Mouse (Mus musculus) embryonic facial prominence, embryonic 11.5 days (tissue): ENCODE results near the gene Olfr281. TPM values are rescaled to one million over a fixed set of nuclear protein-coding genes. Genes with fewer than 3 reads are reported as not detected.
"Not testable (repeated sequence)": the region's sequence is repeated elsewhere in the genome, so short reads cannot be mapped to it uniquely, and the experiment has no call there.

ENCODE experiments used
- ATAC-seq: fragments of 200-750 bp; cut with Nextera tagmentation; replicated peaks from 2 replicates; pipeline ENCODE4 v1.8.0; 2017; ENCODE audit warnings: low read depth; ENCODE audit not compliant: insufficient number of reproducible peaks, low FRiP score, low TSS enrichment
- DNase-seq: peaks from one replicate; pipeline ENCODE4 v3.0.0-alpha.2; 2015; ENCODE audit warnings: low spot score
- H3K27ac ChIP-seq: fragments of 300-500 bp; sonication (generic); replicated peaks from 2 replicates; pipeline ENCODE4 v1.5.1; 2014; ENCODE audit warnings: mild to moderate bottlenecking, low read depth, low read length, control low read depth
- H3K27me3 ChIP-seq: fragments of 300-500 bp; sonication (generic); 2 replicates; pipeline ENCODE4 v1.6.1; 2014; ENCODE audit warnings: mild to moderate bottlenecking, low read length, moderate library complexity, mixed read lengths; ENCODE audit not compliant: control insufficient read depth, insufficient read depth
- H3K36me3 ChIP-seq: fragments of 300-500 bp; sonication (generic); replicated peaks from 2 replicates; pipeline ENCODE4 v1.6.1; 2014; ENCODE audit warnings: low read depth, mild to moderate bottlenecking, low read length, moderate library complexity, mixed read lengths; ENCODE audit not compliant: control insufficient read depth, insufficient read depth
- H3K4me1 ChIP-seq: fragments of 300-500 bp; sonication (generic); 2 replicates; pipeline ENCODE4 v1.6.1; 2014; ENCODE audit warnings: low read length, mixed read lengths; ENCODE audit not compliant: control insufficient read depth, insufficient read depth
- H3K4me2 ChIP-seq: fragments of 300-500 bp; sonication (generic); 2 replicates; pipeline ENCODE4 v1.6.1; 2014; ENCODE audit warnings: low read depth, mild to moderate bottlenecking, control low read depth, low read length, moderate library complexity
- H3K4me3 ChIP-seq: fragments of 300-500 bp; sonication (generic); 2 replicates; pipeline ENCODE4 v1.5.1; 2014; ENCODE audit warnings: low read depth, low read length, control low read depth
- H3K9ac ChIP-seq: fragments of 300-500 bp; sonication (generic); replicated peaks from 2 replicates; pipeline ENCODE4 v1.6.1; 2014; ENCODE audit warnings: mild to moderate bottlenecking, control low read depth, low read length
- H3K9me3 ChIP-seq: fragments of 300-500 bp; sonication (generic); replicated peaks from 2 replicates; pipeline ENCODE4 v1.6.1; 2016; ENCODE audit warnings: mild to moderate bottlenecking, low read length, inconsistent platforms, mixed read lengths; ENCODE audit not compliant: control insufficient read depth
- WGBS: fragments of 180-500 bp; shearing (Covaris S2); extraction: QIAGEN DNeasy Blood & Tissue Kit; methylation state at CpG from one replicate; pipeline ENCODE4 v1.1.7; 2014; 5-methylcytosine and 5-hydroxymethylcytosine counted together
- polyA plus RNA-seq: library from polyadenylated mRNA; unstranded; fragments of >200 nt; fragmentation: Nextera tagmentation; extraction: Ambion mirVana; gene quantifications from 2 replicates; pipeline ENCODE4 v1.2.1, GENCODE M21; 2014

Olfr281 gene
- not detected in 2 replicates for polyA plus RNA-seq

- ATAC-seq (no peak), DNase-seq (no peak)
- H3K27ac ChIP-seq, result no peak within 1 kb of the TSS
- no peak within 1 kb of the TSS for H3K4me2 ChIP-seq
- no peaks in the 10 kb centered on the region for H3K36me3 ChIP-seq
- H3K4me3 ChIP-seq, result no peak within 1 kb of the TSS
- 90% methylated on average over 7 of the region's 7 CpGs for WGBS
- H3K4me1 ChIP-seq, result no peaks in the 10 kb centered on the region
- no peaks in the 10 kb centered on the region for H3K9me3 ChIP-seq
- no peak within 1 kb of the TSS for H3K9ac ChIP-seq
- H3K27me3 ChIP-seq, result no peaks in the 10 kb centered on the region
These were observed at the start of gene Olfr281 for GRCm38 (mm10) chr15:98452288-98452687. Gene Olfr281, plus strand, starts transcription at chr15:98452588.

- no peaks in the 10 kb centered on the region for H3K36me3 ChIP-seq
- no peak overlapping the region for H3K4me3 ChIP-seq
- no peaks in the 10 kb centered on the region for H3K4me1 ChIP-seq
- no peaks in the 10 kb centered on the region for H3K9me3 ChIP-seq
- H3K9ac ChIP-seq, result no peak overlapping the region
- ATAC-seq (no peak), DNase-seq (peak; percentile 9)
- no peaks in the 10 kb centered on the region for H3K27me3 ChIP-seq
- no peak overlapping the region for H3K27ac ChIP-seq
- 69% methylated on average over 17 of the region's 17 CpGs for WGBS
- no peak overlapping the region for H3K4me2 ChIP-seq
These were observed 43.9 kb upstream of the Olfr281 start for GRCm38 (mm10) chr15:98408406-98409060.

GRCm38 (mm10) chr15:98409635-98410034 lies 42.8 kb upstream of the Olfr281 start:
- Histone ChIP-seq H3K27me3 (no peaks in the 10 kb centered on the region), H3K36me3 (no peaks in the 10 kb centered on the region), H3K27ac (no peak overlapping the region), H3K4me2 (no peak overlapping the region), H3K9me3 (no peaks in the 10 kb centered on the region), H3K4me3 (no peak overlapping the region), H3K9ac (no peak overlapping the region), H3K4me1 (no peaks in the 10 kb centered on the region)
- WGBS, result 88% methylated on average over 2 of the region's 2 CpGs
- DNase-seq, result no peak
- no peak for ATAC-seq

- DNase-seq (no peak), ATAC-seq (no peak)
- Histone ChIP-seq H3K27me3 (no peaks in the 10 kb centered on the region), H3K4me2 (no peak overlapping the region), H3K4me3 (no peak overlapping the region), H3K4me1 (no peaks in the 10 kb centered on the region), H3K9me3 (no peaks in the 10 kb centered on the region), H3K9ac (no peak overlapping the region), H3K27ac (no peak overlapping the region), H3K36me3 (no peaks in the 10 kb centered on the region)
- 94% methylated on average over 9 of the region's 9 CpGs for WGBS
These were observed 42.1 kb upstream of the Olfr281 start for GRCm38 (mm10) chr15:98410249-98410648.

DNA sequence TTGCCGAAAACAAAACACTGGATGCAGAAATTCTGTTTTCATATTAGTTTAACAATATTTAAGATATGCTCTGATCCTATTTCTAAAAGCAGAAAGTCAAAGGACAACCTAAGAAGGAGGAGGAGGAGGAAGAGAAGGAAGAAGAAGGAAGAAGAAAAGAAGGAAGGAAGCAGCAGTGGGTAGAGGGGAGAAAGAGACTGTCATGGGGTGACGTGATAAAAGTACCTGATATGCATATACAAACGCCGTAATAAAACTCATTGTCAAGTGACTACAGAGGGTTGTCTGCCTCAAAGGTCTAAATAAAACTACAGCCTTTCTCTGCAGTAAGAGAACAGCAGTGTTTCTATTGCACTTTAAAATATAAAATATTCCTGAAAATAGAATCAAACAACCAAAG lies 36.4 kb upstream of the Olfr281 start:
- no peak overlapping the region for H3K4me3 ChIP-seq
- H3K9me3 ChIP-seq, result no peaks in the 10 kb centered on the region
- no peaks in the 10 kb centered on the region for H3K36me3 ChIP-seq
- no peak overlapping the region for H3K9ac ChIP-seq
- H3K4me1 ChIP-seq, result no peaks in the 10 kb centered on the region
- DNase-seq (no peak), ATAC-seq (no peak)
- no peaks in the 10 kb centered on the region for H3K27me3 ChIP-seq
- no peak overlapping the region for H3K27ac ChIP-seq
- 83% methylated on average over 4 of the region's 4 CpGs for WGBS
- H3K4me2 ChIP-seq, result no peak overlapping the region

GRCm38 (mm10) chr15:98416802-98417201 lies 35.6 kb upstream of the Olfr281 start:
- ATAC-seq, H3K9ac ChIP-seq, H3K9me3 ChIP-seq, H3K27ac ChIP-seq, H3K4me2 ChIP-seq, H3K4me1 ChIP-seq, H3K4me3 ChIP-seq, H3K36me3 ChIP-seq, DNase-seq, H3K27me3 ChIP-seq: not testable (repeated sequence)

- not testable (repeated sequence) for H3K9ac ChIP-seq, H3K9me3 ChIP-seq
- peak; percentile 48 for DNase-seq
These were observed 35.1 kb upstream of the Olfr281 start for GRCm38 (mm10) chr15:98417285-98417684.

GRCm38 (mm10) chr15:98418096-98418495 lies 34.3 kb upstream of the Olfr281 start:
- H3K4me3 ChIP-seq, result no peak overlapping the region
- no peak overlapping the region for H3K27ac ChIP-seq
- no peaks in the 10 kb centered on the region for H3K4me1 ChIP-seq
- DNase-seq, result no peak
- no peak overlapping the region for H3K4me2 ChIP-seq
- no peaks in the 10 kb centered on the region for H3K36me3 ChIP-seq
- no peaks in the 10 kb centered on the region for H3K9me3 ChIP-seq
- no peaks in the 10 kb centered on the region for H3K27me3 ChIP-seq
- H3K9ac ChIP-seq, result no peak overlapping the region
- ATAC-seq, result no peak
- 63% methylated on average over 7 of the region's 7 CpGs for WGBS

More at GRCm38 (mm10) chr15:98417285-98417684, 35.1 kb upstream of the Olfr281 start:
- H3K27ac ChIP-seq, H3K4me3 ChIP-seq, H3K4me1 ChIP-seq, ATAC-seq, H3K36me3 ChIP-seq, H3K4me2 ChIP-seq, H3K27me3 ChIP-seq: not testable (repeated sequence)
- WGBS, result 13% methylated on average over 2 of the region's 3 CpGs
